Mouse (Mus musculus): ENCODE data around the gene Dysf. TPM values are rescaled to one million over a fixed set of nuclear protein-coding genes. Genes with fewer than 3 reads are reported as not detected.
"Not testable (repeated sequence)": the region's sequence is repeated elsewhere in the genome, so short reads cannot be mapped to it uniquely, and the experiment has no call there.

The Dysf gene
- 9.4 TPM in 2 replicates for polyA plus RNA-seq (2015; fragmentation: Nextera tagmentation; extraction: Ambion mirVana)

- Histone ChIP-seq H3K36me3 (ENCODE audit: control insufficient read depth, insufficient read depth, low read length) (no peaks in the 10 kb centered on the region), H3K9me3 (ENCODE audit: control insufficient read depth, low read length) (no peaks in the 10 kb centered on the region), H3K9ac (ENCODE audit: low read length) (peak within 1 kb of the TSS; percentile 62), H3K4me1 (replicated peaks; ENCODE audit: control insufficient read depth, insufficient read depth, low read length) (peaks cover 6% of the 10 kb centered on the region), H3K4me2 (ENCODE audit: low read depth, low read length) (peak within 1 kb of the TSS; percentile 67), H3K27me3 (ENCODE audit: control insufficient read depth, insufficient read depth, low read depth, low read length) (0 out of 2 replicates have a peak, but pooled peaks cover 2% of the 10 kb centered on the region), H3K4me3 (ENCODE audit: low read length) (peak within 1 kb of the TSS; percentile 42), H3K27ac (ENCODE audit: low read length) (no peak within 1 kb of the TSS)
- ATAC-seq (ENCODE audit: low read depth), result peak; percentile 47; the same call in 1 of the 2 replicates
- WGBS, result 2% methylated on average over 40 of the region's 41 CpGs
Observed at GRCm38 (mm10) chr6:84008363-84009171, at the start of gene Dysf. Gene Dysf, plus strand, starts transcription at chr6:84008590.

- Histone ChIP-seq H3K9ac (ENCODE audit: low read length) (no peak overlapping the region), H3K27me3 (ENCODE audit: control insufficient read depth, insufficient read depth, low read depth, low read length) (no peaks in the 10 kb centered on the region), H3K9me3 (ENCODE audit: control insufficient read depth, low read length) (no peaks in the 10 kb centered on the region), H3K36me3 (ENCODE audit: control insufficient read depth, insufficient read depth, low read length) (peaks cover 32% of the 10 kb centered on the region), H3K4me2 (ENCODE audit: low read depth, low read length) (no peak overlapping the region), H3K4me1 (replicated peaks; ENCODE audit: control insufficient read depth, insufficient read depth, low read length) (no peaks in the 10 kb centered on the region), H3K4me3 (ENCODE audit: low read length) (no peak overlapping the region), H3K27ac (ENCODE audit: low read length) (no peak overlapping the region)
- ATAC-seq (ENCODE audit: low read depth), result no peak
- 93% methylated on average over 5 of the region's 5 CpGs for WGBS
Observed at GRCm38 (mm10) chr6:83987642-83988041, 20.7 kb upstream of the Dysf start.

DNA sequence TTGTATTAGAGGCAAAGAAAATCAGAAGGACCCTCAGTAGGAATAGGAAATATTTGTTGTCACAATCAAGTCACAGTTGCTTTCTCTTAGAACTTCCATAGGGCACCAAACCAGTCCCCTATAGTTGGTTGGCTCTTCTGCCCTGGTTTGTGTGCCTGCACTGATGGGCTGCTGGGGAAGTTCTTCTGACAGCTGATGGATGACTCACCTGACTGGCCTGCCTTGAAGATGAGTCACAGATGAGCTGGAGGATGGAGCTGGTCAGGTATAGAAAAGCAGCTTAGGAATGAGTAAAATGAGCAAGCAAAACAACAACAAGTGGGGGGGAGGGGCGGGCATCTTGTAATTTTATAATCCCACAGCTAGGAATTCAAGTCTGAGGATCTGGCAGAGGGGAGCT is 5.7 kb upstream of the Dysf start:
- Histone ChIP-seq H3K27me3 (ENCODE audit: control insufficient read depth, insufficient read depth, low read depth, low read length) (no peaks in the 10 kb centered on the region), H3K4me1 (replicated peaks; ENCODE audit: control insufficient read depth, insufficient read depth, low read length) (no peaks in the 10 kb centered on the region), H3K27ac (ENCODE audit: low read length) (no peak overlapping the region), H3K9ac (ENCODE audit: low read length) (no peak overlapping the region), H3K4me3 (ENCODE audit: low read length) (no peak overlapping the region), H3K9me3 (ENCODE audit: control insufficient read depth, low read length) (no peaks in the 10 kb centered on the region), H3K36me3 (ENCODE audit: control insufficient read depth, insufficient read depth, low read length) (peaks cover 6% of the 10 kb centered on the region), H3K4me2 (ENCODE audit: low read depth, low read length) (no peak overlapping the region)
- ATAC-seq (ENCODE audit: low read depth), result no peak
- WGBS, result 73% methylated on average over 1 of the region's 1 CpGs

DNA sequence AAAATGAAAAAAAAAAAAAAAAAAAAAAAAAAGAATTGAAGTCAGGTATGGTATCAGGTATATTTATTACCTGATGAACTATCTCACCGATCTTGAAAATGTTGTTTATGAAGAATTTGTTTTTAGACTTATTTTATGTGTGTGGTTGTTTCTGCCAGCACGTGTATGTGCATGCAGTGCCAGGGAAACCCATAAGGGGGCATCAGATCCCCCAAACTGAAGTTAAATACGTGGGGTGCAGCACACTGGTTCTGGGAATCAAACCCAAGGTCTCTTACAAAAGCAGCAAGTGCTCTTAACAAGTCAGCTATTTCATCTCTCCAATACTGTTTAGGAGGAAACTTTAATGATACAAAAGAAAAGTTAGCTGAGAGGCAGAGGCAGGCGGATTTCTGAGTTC is 4.1 kb upstream of the Dysf start:
- no peaks in the 10 kb centered on the region for H3K36me3 ChIP-seq (ENCODE audit: control insufficient read depth, insufficient read depth, low read length)
- no peaks in the 10 kb centered on the region for H3K9me3 ChIP-seq (ENCODE audit: control insufficient read depth, low read length)
- no peak overlapping the region for H3K9ac ChIP-seq (ENCODE audit: low read length)
- H3K4me1 ChIP-seq (replicated peaks; ENCODE audit: control insufficient read depth, insufficient read depth, low read length), result peaks cover 6% of the 10 kb centered on the region
- no peak overlapping the region for H3K4me2 ChIP-seq (ENCODE audit: low read depth, low read length)
- H3K4me3 ChIP-seq (ENCODE audit: low read length), result no peak overlapping the region
- no peaks in the 10 kb centered on the region for H3K27me3 ChIP-seq (ENCODE audit: control insufficient read depth, insufficient read depth, low read depth, low read length)
- no peak for ATAC-seq (ENCODE audit: low read depth)
- no peak overlapping the region for H3K27ac ChIP-seq (ENCODE audit: low read length)
- WGBS, result 79% methylated on average over 4 of the region's 4 CpGs

- Histone ChIP-seq H3K4me1 (replicated peaks; ENCODE audit: control insufficient read depth, insufficient read depth, low read length) (peaks cover 6% of the 10 kb centered on the region), H3K9me3 (ENCODE audit: control insufficient read depth, low read length) (no peaks in the 10 kb centered on the region), H3K27me3 (ENCODE audit: control insufficient read depth, insufficient read depth, low read depth, low read length) (0 out of 2 replicates have a peak, but pooled peaks cover 2% of the 10 kb centered on the region), H3K4me3 (ENCODE audit: low read length) (peak overlapping the region; percentile 42; the same call in 1 of the 2 replicates), H3K27ac (ENCODE audit: low read length) (no peak overlapping the region), H3K9ac (ENCODE audit: low read length) (no peak overlapping the region), H3K36me3 (ENCODE audit: control insufficient read depth, insufficient read depth, low read length) (no peaks in the 10 kb centered on the region), H3K4me2 (ENCODE audit: low read depth, low read length) (0 out of 2 replicates have a peak overlapping the region, but pooled peaks have one; percentile 67)
- 22% methylated on average over 8 of the region's 8 CpGs for WGBS
- 0 out of 2 replicates have a peak, but pooled peaks have one; percentile 20 for ATAC-seq (ENCODE audit: low read depth)
Observed at GRCm38 (mm10) chr6:84009172-84009872, 932 bp downstream of the Dysf start.

GRCm38 (mm10) chr6:84009915-84010302 is 1.5 kb downstream of the Dysf start:
- Histone ChIP-seq H3K4me2 (ENCODE audit: low read depth, low read length) (no peak overlapping the region), H3K4me3 (ENCODE audit: low read length) (no peak overlapping the region), H3K4me1 (replicated peaks; ENCODE audit: control insufficient read depth, insufficient read depth, low read length) (peaks cover 6% of the 10 kb centered on the region), H3K27me3 (ENCODE audit: control insufficient read depth, insufficient read depth, low read depth, low read length) (0 out of 2 replicates have a peak, but pooled peaks cover 2% of the 10 kb centered on the region), H3K9me3 (ENCODE audit: control insufficient read depth, low read length) (no peaks in the 10 kb centered on the region), H3K9ac (ENCODE audit: low read length) (no peak overlapping the region), H3K27ac (ENCODE audit: low read length) (no peak overlapping the region), H3K36me3 (ENCODE audit: control insufficient read depth, insufficient read depth, low read length) (no peaks in the 10 kb centered on the region)
- WGBS, result 41% methylated on average over 4 of the region's 4 CpGs
- ATAC-seq (ENCODE audit: low read depth), result no peak

DNA sequence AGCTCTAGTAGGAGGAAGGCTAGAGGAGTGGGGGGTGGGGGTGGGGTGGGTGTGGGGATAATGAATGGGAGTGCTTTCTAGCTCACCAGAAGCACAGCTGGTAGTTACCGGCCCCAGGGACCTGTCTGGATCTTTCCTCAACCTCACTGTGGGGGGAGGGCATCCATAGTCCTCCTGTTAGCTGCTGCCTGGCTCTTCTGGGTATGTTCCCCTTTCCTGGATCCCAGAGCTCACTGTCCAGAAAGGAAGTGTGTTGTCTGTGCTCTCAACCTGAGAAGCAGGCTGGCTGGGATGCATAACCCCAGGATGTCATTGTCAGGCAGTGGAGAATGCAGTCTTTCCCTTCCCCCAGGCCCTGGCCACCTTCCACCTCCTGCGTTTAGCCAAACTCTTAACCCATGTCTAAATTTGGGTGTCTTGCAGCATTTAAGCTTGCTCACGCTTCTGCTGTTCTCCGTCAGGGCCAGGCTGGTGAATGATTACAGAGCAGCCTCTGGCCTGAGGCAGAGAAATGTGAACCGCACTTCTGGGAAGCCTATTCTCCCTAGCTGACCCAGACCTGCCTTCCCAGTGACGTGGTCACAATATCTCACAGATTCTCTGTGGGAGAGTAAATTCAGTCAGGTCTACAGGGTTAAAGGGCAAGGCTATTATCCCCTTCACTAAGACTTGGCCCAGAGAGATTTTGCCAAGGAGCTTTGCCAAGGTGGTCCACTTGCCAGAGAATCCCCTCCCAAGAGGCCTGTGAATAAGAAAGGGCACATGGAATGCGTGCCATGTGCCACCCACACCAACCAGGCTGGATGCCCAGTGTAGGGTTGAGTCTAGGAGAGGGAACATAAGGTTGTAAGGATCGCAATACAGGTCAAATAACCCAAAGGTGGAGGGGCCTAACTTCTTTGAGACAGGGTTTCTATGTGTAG is 2.2 kb downstream of the Dysf start:
- H3K36me3 ChIP-seq (ENCODE audit: control insufficient read depth, insufficient read depth, low read length), result no peaks in the 10 kb centered on the region
- H3K9ac ChIP-seq (ENCODE audit: low read length), result no peak overlapping the region
- no peak for ATAC-seq (ENCODE audit: low read depth)
- 41% methylated on average over 8 of the region's 8 CpGs for WGBS
- no peak overlapping the region for H3K4me3 ChIP-seq (ENCODE audit: low read length)
- no peak overlapping the region for H3K4me2 ChIP-seq (ENCODE audit: low read depth, low read length)
- H3K27ac ChIP-seq (ENCODE audit: low read length), result no peak overlapping the region
- peaks cover 6% of the 10 kb centered on the region for H3K4me1 ChIP-seq (replicated peaks; ENCODE audit: control insufficient read depth, insufficient read depth, low read length)
- 0 out of 2 replicates have a peak, but pooled peaks cover 2% of the 10 kb centered on the region for H3K27me3 ChIP-seq (ENCODE audit: control insufficient read depth, insufficient read depth, low read depth, low read length)
- no peaks in the 10 kb centered on the region for H3K9me3 ChIP-seq (ENCODE audit: control insufficient read depth, low read length)

DNA sequence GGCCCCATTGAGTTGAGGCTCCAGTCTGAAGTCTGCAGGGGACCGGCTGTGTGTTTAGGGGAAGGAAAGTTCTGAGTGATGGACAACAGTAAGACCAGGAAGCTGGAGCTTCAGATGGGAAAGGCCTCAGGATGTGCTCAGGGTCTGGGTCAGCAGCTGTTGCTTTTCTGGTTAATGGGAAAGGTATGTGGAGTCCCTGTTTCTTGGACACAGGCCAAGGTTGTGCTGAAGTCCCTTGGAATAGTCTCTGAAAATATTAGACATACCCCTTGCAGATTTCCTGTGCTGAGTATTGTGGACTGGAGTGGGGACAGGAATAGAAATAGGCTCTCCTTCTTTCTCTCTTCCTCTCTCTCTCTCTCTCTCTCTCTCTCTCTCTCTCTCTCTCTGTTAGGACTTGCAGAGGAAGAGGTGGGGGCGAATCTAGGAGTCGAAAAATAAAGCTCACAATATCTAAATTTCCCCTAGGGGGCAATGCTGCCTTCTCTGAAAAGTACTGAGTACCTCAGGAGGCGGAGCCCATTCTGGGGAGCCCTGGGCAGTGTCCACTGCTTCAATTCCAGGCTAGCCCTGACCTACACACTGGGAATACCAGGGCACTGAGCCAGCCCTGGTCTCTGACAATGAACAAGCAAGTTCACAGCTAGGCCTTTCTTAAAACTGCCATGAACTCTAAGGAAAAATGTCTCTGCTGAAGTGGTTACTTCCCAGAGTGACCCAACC is 6.7 kb downstream of the Dysf start:
- H3K9me3 ChIP-seq (ENCODE audit: control insufficient read depth, low read length); H3K4me1 ChIP-seq (replicated peaks; ENCODE audit: control insufficient read depth, insufficient read depth, low read length); H3K4me3 ChIP-seq (ENCODE audit: low read length); H3K27me3 ChIP-seq (ENCODE audit: control insufficient read depth, insufficient read depth, low read depth, low read length); H3K9ac ChIP-seq (ENCODE audit: low read length); H3K27ac ChIP-seq (ENCODE audit: low read length); H3K4me2 ChIP-seq (ENCODE audit: low read depth, low read length); H3K36me3 ChIP-seq (ENCODE audit: control insufficient read depth, insufficient read depth, low read length): not testable (repeated sequence)
- 25% methylated on average over 4 of the region's 4 CpGs for WGBS
- peak; percentile 51 for ATAC-seq (ENCODE audit: low read depth)

Data from lung, embryonic 16.5 days (tissue).